Mouse (Mus musculus): ENCODE data around the gene Atg4c.

The Atg4c gene

GRCm38 (mm10) chr4:99186412-99187125, 7.2 kb upstream of the Atg4c start:
- no peak for DNase-seq

- DNase-seq: no peak
Measured at GRCm38 (mm10) chr4:99192640-99193039, 1.1 kb upstream of the Atg4c start.

- peak; percentile 25 for DNase-seq
Measured at GRCm38 (mm10) chr4:99193214-99193613, 520 bp upstream of the Atg4c start.

- DNase-seq: no peak
Measured at GRCm38 (mm10) chr4:99194826-99195225, 1.1 kb downstream of the Atg4c start.

GRCm38 (mm10) chr4:99198721-99199120, 5.0 kb downstream of the Atg4c start:
- no peak for DNase-seq

GRCm38 (mm10) chr4:99199757-99200251, 6.1 kb downstream of the Atg4c start:
- DNase-seq: peak; percentile 51

GRCm38 (mm10) chr4:99200383-99201136, 6.8 kb downstream of the Atg4c start:
- DNase-seq: no peak

- no peak for DNase-seq
Measured at GRCm38 (mm10) chr4:99205773-99206172, 12.0 kb downstream of the Atg4c start.

GRCm38 (mm10) chr4:99206356-99206755, 12.6 kb downstream of the Atg4c start:
- DNase-seq: peak; percentile 17

GRCm38 (mm10) chr4:99210087-99210486, 16.4 kb downstream of the Atg4c start:
- DNase-seq: no peak

GRCm38 (mm10) chr4:99211606-99212005, 17.9 kb downstream of the Atg4c start:
- no peak for DNase-seq

GRCm38 (mm10) chr4:99213123-99213522, 19.4 kb downstream of the Atg4c start:
- no peak for DNase-seq

- no peak for DNase-seq
Measured at GRCm38 (mm10) chr4:99222221-99222620, 28.5 kb downstream of the Atg4c start.

GRCm38 (mm10) chr4:99224790-99225189, 31.1 kb downstream of the Atg4c start:
- DNase-seq: no peak

- no peak for DNase-seq
Measured at GRCm38 (mm10) chr4:99227226-99227625, 33.5 kb downstream of the Atg4c start.

GRCm38 (mm10) chr4:99229371-99229770, 35.6 kb downstream of the Atg4c start:
- DNase-seq: no peak

- peak; percentile 78 for DNase-seq
Measured at GRCm38 (mm10) chr4:99235203-99235856, 41.6 kb downstream of the Atg4c start.

- DNase-seq: peak; percentile 17
Measured at GRCm38 (mm10) chr4:99238305-99238704, 44.6 kb downstream of the Atg4c start.

- DNase-seq: no peak
Measured at GRCm38 (mm10) chr4:99241674-99242073, 47.9 kb downstream of the Atg4c start.

- no peak for DNase-seq
Measured at GRCm38 (mm10) chr4:99249358-99249757, 55.6 kb downstream of the Atg4c start.

- no peak for DNase-seq
Measured at GRCm38 (mm10) chr4:99249826-99250225, 56.1 kb downstream of the Atg4c start.

- no peak for DNase-seq
Measured at GRCm38 (mm10) chr4:99252957-99253356, 59.2 kb downstream of the Atg4c start.

- DNase-seq: no peak
Measured at GRCm38 (mm10) chr4:99263191-99263590, 69.5 kb downstream of the Atg4c start.

GRCm38 (mm10) chr4:99263663-99264062, 69.9 kb downstream of the Atg4c start:
- DNase-seq: no peak

All from retina, postnatal 1 day (tissue).